Mouse (Mus musculus): ENCODE results near the gene Uqcc1.

DNA sequence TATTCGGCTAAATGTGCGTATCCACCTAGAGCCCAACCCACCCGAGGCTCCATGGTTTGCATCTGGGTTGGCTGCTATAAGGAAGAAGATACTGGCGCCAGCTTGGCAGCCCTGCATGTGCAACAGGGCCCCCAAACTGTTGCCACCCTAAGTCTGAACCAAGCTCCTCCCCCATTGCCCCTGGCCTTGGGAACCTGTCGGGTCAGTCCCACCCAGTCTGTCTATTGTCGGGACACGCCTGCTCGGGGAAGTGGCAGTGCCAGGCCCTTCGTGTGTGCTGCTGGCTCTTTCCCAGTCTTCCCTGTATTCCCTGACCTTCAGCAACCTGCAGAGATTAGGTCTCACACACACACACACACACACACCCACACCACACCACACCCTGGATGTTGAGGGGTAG, 95.4 kb downstream of the Uqcc1 start, which contains the start of gene Fam83c:
- no peak for TF ChIP-seq CTCF (IDR thresholded peaks at IDR 0.05; ENCODE audit: low read depth)
- no peak for TF ChIP-seq EP300 (IDR thresholded peaks at IDR 0.05; ENCODE audit: low read depth)

Measured in liver, postnatal 0 days (tissue).